Mouse (Mus musculus) CH12.LX (cell line): ENCODE results near the gene Stk32c.

Source experiments
- BHLHE40 ChIP-seq: IDR thresholded peaks from 2 replicates; pipeline ENCODE4 v1.6.1; 2011; ENCODE audit warnings: mild to moderate bottlenecking, low read depth, low read length, improper control_type of control experiment
- CTCF ChIP-seq, 2 experiments: IDR thresholded peaks in 1 of 2; conservative IDR thresholded peaks in 1 of 2; 2 replicates each; pipeline ENCODE4 v1.5.1; 2011 to 2012; ENCODE audit warnings: low read depth in 2 of 2, low read length in 2 of 2, improper control_type of control experiment in 1 of 2, inconsistent platforms in 1 of 2, mild to moderate bottlenecking in 1 of 2, moderate library complexity in 1 of 2
- E2F4 ChIP-seq: IDR thresholded peaks from 2 replicates; pipeline ENCODE4 v1.6.1; 2011; ENCODE audit warnings: low read depth, low read length, improper control_type of control experiment; ENCODE audit not compliant: insufficient replicate concordance
- EP300 ChIP-seq: IDR thresholded peaks from 2 replicates; pipeline ENCODE4 v1.6.1; 2011; ENCODE audit warnings: low read length, improper control_type of control experiment
- ETS1 ChIP-seq: conservative IDR thresholded peaks from 2 replicates; pipeline ENCODE4 v1.6.1; 2012; ENCODE audit warnings: low read depth, mild to moderate bottlenecking, inconsistent platforms, low read length, improper control_type of control experiment, moderate library complexity
- MAFK ChIP-seq: IDR thresholded peaks from 2 replicates; pipeline ENCODE4 v1.6.1; 2011; ENCODE audit warnings: low read length, improper control_type of control experiment; ENCODE audit not compliant: insufficient replicate concordance
- MAZ ChIP-seq: IDR thresholded peaks from 2 replicates; pipeline ENCODE4 v1.6.1; 2012; ENCODE audit warnings: low read depth, mild to moderate bottlenecking, inconsistent platforms, low read length, improper control_type of control experiment, moderate library complexity
- MEF2A ChIP-seq: IDR thresholded peaks from 2 replicates; pipeline ENCODE4 v1.6.1; 2014; ENCODE audit warnings: low read depth, mild to moderate bottlenecking, inconsistent platforms, low read length, improper control_type of control experiment, borderline replicate concordance
- NRF1 ChIP-seq: IDR thresholded peaks from 2 replicates; pipeline ENCODE4 v1.6.1; 2014; ENCODE audit warnings: low read depth, mild to moderate bottlenecking, inconsistent platforms, low read length, improper control_type of control experiment, moderate library complexity
- POLR2A ChIP-seq: IDR thresholded peaks from 2 replicates; pipeline ENCODE4 v1.6.1; 2011; ENCODE audit warnings: low read depth, mild to moderate bottlenecking, improper control_type of control experiment, low read length
- RCOR1 ChIP-seq: conservative IDR thresholded peaks from 2 replicates; pipeline ENCODE4 v1.6.1; 2012; ENCODE audit warnings: low read depth, mild to moderate bottlenecking, inconsistent platforms, low read length, improper control_type of control experiment

DNA sequence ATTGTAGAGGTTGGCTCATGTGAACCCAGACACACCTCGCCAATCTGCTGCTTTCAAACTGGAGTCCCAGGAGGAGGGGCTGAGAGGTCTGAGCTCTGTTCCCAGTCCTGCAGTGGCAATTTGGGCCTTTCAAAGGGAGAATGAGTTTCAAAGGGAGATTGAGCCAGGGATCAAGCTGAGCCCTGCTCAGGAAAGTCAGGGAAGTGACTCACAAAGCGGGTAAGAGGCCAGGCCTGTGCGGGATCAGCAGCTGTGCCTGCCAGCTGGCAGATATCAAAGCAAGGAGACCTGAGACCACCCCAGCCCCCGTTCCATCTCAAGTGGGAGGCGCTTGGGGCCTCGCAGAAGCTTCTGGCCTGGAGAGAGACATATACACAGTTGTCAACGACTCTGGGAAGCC, 135.8 kb downstream of the Stk32c start:
- TF ChIP-seq CTCF (conservative IDR thresholded peaks at IDR 0.05 in 1 of 2, IDR thresholded peaks at IDR 0.05 in 1 of 2; ENCODE audit: low read depth in 2 of 2, low read length in 2 of 2) (no peak), MEF2A (no peak), MAFK (no peak), NRF1 (no peak), MAZ (no peak), ETS1 (no peak), BHLHE40 (no peak), POLR2A (no peak), EP300 (no peak), RCOR1 (no peak), E2F4 (no peak)
